Mouse (Mus musculus): ENCODE data around the gene Cyb5d1. TPM values are rescaled to one million over a fixed set of nuclear protein-coding genes. Genes with fewer than 3 reads are reported as not detected.

Cyb5d1 gene
- polyA plus RNA-seq, 1 experiment from 2014 or later: 30.2 TPM

DNA sequence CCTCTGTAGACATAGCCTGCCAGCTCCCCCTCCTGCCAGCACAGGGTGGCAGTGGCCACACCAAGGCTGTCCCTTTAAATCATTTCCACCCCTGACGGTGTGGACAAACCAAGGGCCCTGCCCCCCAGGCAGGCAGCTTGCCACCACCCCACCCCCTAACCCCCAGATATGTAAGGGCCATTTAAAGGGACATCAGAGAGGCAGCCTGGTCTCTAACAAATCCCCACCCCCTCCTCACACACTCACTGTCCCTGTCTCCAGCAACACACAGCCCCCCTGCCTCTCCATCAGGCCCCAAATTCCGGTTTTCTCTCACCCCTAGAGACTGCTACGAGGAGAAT, 19.9 kb upstream of the Cyb5d1 start:
- H3K36me3 ChIP-seq: peaks cover 7% of the 10 kb centered on the region; the same call in 1 of the 2 replicates
- peak overlapping the region; percentile 62 for H3K4me3 ChIP-seq
- H3K9me3 ChIP-seq: no peaks in the 10 kb centered on the region
- H3K27me3 ChIP-seq: no peaks in the 10 kb centered on the region
- H3K9ac ChIP-seq: peak overlapping the region; percentile 76
- no peak for ATAC-seq (ENCODE audit: insufficient number of reproducible peaks, low FRiP score, low TSS enrichment, low read depth)
- H3K27ac ChIP-seq: peak overlapping the region; percentile 98
- peak overlapping the region; percentile 94 for H3K4me2 ChIP-seq
- WGBS: 0% methylated on average over 3 of the region's 3 CpGs
- H3K4me1 ChIP-seq: peaks cover 69% of the 10 kb centered on the region

GRCm38 (mm10) chr11:69414421-69415326, 19.2 kb upstream of the Cyb5d1 start:
- peak overlapping the region; percentile 62 for H3K4me3 ChIP-seq
- peaks cover 69% of the 10 kb centered on the region for H3K4me1 ChIP-seq
- ATAC-seq (ENCODE audit: insufficient number of reproducible peaks, low FRiP score, low TSS enrichment, low read depth): no peak
- peak overlapping the region; percentile 76 for H3K9ac ChIP-seq
- H3K27me3 ChIP-seq: no peaks in the 10 kb centered on the region
- WGBS: 6% methylated on average over 4 of the region's 4 CpGs
- peak overlapping the region; percentile 98 for H3K27ac ChIP-seq
- H3K4me2 ChIP-seq: peak overlapping the region; percentile 94
- peaks cover 7% of the 10 kb centered on the region; the same call in 1 of the 2 replicates for H3K36me3 ChIP-seq
- H3K9me3 ChIP-seq: no peaks in the 10 kb centered on the region

DNA sequence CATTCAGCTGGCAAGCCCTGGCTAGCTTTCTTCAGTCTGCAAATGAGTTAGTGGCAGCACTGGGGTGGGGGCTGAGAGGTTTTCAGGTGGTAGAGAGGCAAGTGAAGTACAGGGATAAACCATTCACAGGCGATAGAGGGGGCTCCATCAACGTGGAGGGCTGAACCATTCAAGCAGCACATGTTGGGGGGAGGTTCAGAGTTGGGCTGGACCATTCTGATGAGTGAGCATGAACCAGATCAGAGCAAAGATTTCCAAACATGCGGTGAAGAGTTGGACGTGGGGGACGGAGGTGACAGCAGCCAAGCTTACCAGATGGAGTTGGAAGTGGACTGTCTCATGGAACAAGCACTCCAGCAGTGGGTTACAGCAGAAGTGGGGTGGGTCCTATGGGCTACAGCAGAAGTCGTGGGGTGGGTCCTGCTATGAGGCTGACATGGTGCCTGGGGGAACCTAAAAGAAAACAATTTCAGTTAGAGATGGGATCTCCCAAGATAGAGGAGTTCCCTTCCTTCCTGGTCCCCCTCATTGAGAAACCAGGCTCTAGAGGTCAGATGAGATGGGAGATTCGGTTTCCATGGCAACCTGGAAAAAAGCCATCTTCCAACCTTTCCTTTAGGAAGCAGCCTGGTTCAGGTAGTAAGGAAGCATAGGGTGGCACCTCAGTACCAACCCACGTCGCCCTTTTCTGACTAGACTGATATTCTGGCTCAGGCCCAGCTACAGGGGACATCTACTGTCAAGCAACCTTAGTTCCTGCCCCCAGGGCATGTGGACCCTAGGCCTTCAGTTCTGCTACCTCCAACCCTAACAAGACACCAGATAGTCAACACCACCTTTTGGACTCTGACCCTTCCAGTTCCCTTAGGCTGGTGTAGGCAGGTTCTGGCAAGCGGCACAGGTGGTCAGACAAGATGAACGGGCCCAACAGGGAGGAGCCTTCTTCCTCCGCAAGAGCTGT, 18.1 kb upstream of the Cyb5d1 start, which contains the start of gene Kdm6b:
Gene Kdm6b, minus strand, starts transcription at position 455 of the 961 bp plus-strand sequence.
- H3K4me2 ChIP-seq: peak within 1 kb of the TSS; percentile 94
- H3K27me3 ChIP-seq: no peaks in the 10 kb centered on the region
- peak within 1 kb of the TSS; percentile 98 for H3K27ac ChIP-seq
- peaks cover 69% of the 10 kb centered on the region for H3K4me1 ChIP-seq
- H3K36me3 ChIP-seq: peaks cover 7% of the 10 kb centered on the region; the same call in 1 of the 2 replicates
- H3K9ac ChIP-seq: peak within 1 kb of the TSS; percentile 23; the same call in 1 of the 2 replicates
- peak within 1 kb of the TSS; percentile 62 for H3K4me3 ChIP-seq
- WGBS: 24% methylated on average over 12 of the region's 12 CpGs
- no peaks in the 10 kb centered on the region for H3K9me3 ChIP-seq
- no peak for ATAC-seq (ENCODE audit: insufficient number of reproducible peaks, low FRiP score, low TSS enrichment, low read depth)

DNA sequence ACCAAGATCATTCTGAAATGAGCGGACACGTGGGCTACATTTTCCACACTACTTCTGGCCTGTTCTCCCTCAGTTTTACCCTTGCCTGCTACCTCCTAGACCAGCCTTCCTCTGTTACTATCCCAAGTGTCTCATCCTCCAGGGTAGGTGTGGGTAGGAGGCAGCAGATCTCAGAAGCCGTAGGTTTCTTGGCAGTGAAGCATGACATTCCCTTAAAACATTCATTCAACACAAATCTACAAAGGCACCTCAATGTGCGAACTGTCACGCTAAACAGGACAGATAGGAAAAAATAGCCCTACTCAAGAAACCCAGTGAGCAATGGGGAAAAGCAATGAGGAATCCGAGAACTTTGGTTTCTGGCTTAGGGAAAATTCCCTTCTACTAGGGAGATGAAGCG, 17.1 kb upstream of the Cyb5d1 start:
- H3K9ac ChIP-seq: no peak overlapping the region
- ATAC-seq (ENCODE audit: insufficient number of reproducible peaks, low FRiP score, low TSS enrichment, low read depth): no peak

DNA sequence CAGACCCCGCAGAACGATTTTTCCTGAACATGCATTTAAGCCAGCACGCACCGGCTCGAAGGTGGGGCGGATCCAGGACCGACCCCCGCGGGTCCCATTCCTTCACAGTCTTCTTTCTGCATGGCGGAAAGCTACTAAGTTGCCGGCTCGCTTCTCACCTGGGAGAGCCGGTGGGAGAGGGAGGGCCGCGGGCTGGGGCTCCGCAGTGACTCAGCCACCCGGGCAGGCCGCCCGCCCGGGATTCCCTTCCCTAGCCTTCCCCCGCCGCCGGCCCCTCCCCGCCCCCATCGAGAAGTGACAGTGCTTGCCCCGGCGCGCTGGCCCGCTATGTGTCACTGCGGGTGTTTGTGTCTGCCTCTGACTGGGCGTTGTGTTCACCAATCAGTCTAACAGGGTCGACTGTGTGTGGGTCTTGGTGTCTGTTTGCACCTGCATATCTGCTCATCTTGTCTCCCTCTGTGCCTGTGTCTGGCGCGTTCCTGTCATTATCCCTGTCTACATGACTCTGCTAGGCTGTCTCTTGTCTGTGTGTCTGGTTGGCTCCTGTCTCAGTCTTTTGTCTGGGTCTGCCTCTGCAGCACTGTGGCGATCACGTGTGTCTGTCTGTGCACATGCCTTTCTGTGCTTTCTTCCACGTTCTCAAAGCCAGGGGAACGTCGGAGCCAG, 16.2 kb upstream of the Cyb5d1 start:
- no peaks in the 10 kb centered on the region for H3K27me3 ChIP-seq
- H3K4me3 ChIP-seq: peak overlapping the region; percentile 62
- ATAC-seq (ENCODE audit: insufficient number of reproducible peaks, low FRiP score, low TSS enrichment, low read depth): no peak
- peak overlapping the region; percentile 98 for H3K27ac ChIP-seq
- H3K9ac ChIP-seq: peak overlapping the region; percentile 39
- 1% methylated on average over 35 of the region's 39 CpGs for WGBS
- H3K36me3 ChIP-seq: peaks cover 23% of the 10 kb centered on the region
- no peaks in the 10 kb centered on the region for H3K9me3 ChIP-seq
- peaks cover 66% of the 10 kb centered on the region for H3K4me1 ChIP-seq
- H3K4me2 ChIP-seq: peak overlapping the region; percentile 94

More for the DNA sequence above, 17.1 kb upstream of the Cyb5d1 start:
- Histone ChIP-seq H3K36me3 (peaks cover 14% of the 10 kb centered on the region), H3K9me3 (no peaks in the 10 kb centered on the region), H3K27me3 (no peaks in the 10 kb centered on the region), H3K4me3 (peak overlapping the region; percentile 62), H3K27ac (peak overlapping the region; percentile 98), H3K4me2 (peak overlapping the region; percentile 94), H3K4me1 (peaks cover 74% of the 10 kb centered on the region)
- WGBS: 51% methylated on average over 7 of the region's 7 CpGs

GRCm38 (mm10) chr11:69411073-69411535, 15.7 kb upstream of the Cyb5d1 start:
- Histone ChIP-seq H3K4me2 (peak overlapping the region; percentile 94), H3K36me3 (peaks cover 28% of the 10 kb centered on the region), H3K27me3 (no peaks in the 10 kb centered on the region), H3K4me3 (peak overlapping the region; percentile 62), H3K9me3 (no peaks in the 10 kb centered on the region), H3K27ac (peak overlapping the region; percentile 98), H3K4me1 (peaks cover 66% of the 10 kb centered on the region), H3K9ac (peak overlapping the region; percentile 68)
- WGBS: 0% methylated on average over 26 of the region's 26 CpGs
- peak; percentile 55 for ATAC-seq (ENCODE audit: insufficient number of reproducible peaks, low FRiP score, low TSS enrichment, low read depth)

DNA sequence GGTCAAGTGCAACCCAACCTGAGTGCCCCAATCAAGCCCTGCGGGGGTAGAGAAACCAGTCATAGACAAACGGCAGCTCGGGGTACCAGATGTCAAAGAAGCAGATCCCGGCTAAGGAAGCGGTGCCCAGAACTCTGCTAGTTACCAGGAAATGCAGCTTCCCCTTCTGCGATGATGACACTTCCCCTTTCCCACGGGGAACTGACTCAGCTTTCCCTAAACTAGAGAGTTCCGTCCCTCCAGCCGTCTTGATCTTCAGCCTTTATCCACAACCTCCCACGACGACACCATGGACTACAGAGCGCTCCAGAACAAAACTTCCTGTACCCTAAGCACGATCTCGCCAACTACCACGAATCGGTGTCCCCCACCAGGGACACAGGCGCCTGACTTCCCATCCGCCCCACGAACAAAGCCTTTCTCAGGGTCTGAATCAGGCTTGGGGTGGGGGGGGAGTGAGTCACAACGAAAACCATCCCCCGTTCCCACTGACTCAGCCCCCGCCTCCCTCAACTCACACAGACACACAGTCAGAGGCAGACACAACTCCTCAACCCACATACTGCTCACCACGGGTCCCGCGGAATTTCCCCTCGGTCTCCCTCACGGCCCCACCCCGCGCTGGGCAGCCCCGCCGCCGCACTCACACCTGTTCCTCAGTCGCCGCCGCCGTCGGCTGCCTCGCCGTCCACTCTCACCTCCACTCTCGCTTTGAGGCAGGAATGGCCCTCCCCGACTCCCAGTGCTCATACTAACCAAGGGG, 15.1 kb upstream of the Cyb5d1 start:
- no peaks in the 10 kb centered on the region for H3K9me3 ChIP-seq
- WGBS: under 1% methylated on average over 41 of the region's 41 CpGs
- ATAC-seq (ENCODE audit: insufficient number of reproducible peaks, low FRiP score, low TSS enrichment, low read depth): peak; percentile 17; the same call in 1 of the 2 replicates
- H3K27ac ChIP-seq: peak overlapping the region; percentile 98
- peaks cover 66% of the 10 kb centered on the region for H3K4me1 ChIP-seq
- H3K27me3 ChIP-seq: no peaks in the 10 kb centered on the region
- peak overlapping the region; percentile 62 for H3K4me3 ChIP-seq
- peaks cover 34% of the 10 kb centered on the region for H3K36me3 ChIP-seq
- peak overlapping the region; percentile 68 for H3K9ac ChIP-seq
- peak overlapping the region; percentile 94 for H3K4me2 ChIP-seq

- H3K27me3 ChIP-seq: no peaks in the 10 kb centered on the region
- no peak for ATAC-seq (ENCODE audit: insufficient number of reproducible peaks, low FRiP score, low TSS enrichment, low read depth)
- no peaks in the 10 kb centered on the region for H3K9me3 ChIP-seq
- peaks cover 62% of the 10 kb centered on the region for H3K4me1 ChIP-seq
- H3K27ac ChIP-seq: peak overlapping the region; percentile 98
- WGBS: under 1% methylated on average over 18 of the region's 18 CpGs
- H3K36me3 ChIP-seq: peaks cover 40% of the 10 kb centered on the region
- peak overlapping the region; percentile 62 for H3K4me3 ChIP-seq
- peak overlapping the region; percentile 68 for H3K9ac ChIP-seq
- H3K4me2 ChIP-seq: peak overlapping the region; percentile 94
Measured at GRCm38 (mm10) chr11:69410045-69410309, 14.5 kb upstream of the Cyb5d1 start.

- peak; percentile 53 for ATAC-seq (ENCODE audit: insufficient number of reproducible peaks, low FRiP score, low TSS enrichment, low read depth)
- H3K4me1 ChIP-seq: peaks cover 58% of the 10 kb centered on the region
- WGBS: under 1% methylated on average over 37 of the region's 46 CpGs
Measured at GRCm38 (mm10) chr11:69409378-69410044, 14.1 kb upstream of the Cyb5d1 start.

DNA sequence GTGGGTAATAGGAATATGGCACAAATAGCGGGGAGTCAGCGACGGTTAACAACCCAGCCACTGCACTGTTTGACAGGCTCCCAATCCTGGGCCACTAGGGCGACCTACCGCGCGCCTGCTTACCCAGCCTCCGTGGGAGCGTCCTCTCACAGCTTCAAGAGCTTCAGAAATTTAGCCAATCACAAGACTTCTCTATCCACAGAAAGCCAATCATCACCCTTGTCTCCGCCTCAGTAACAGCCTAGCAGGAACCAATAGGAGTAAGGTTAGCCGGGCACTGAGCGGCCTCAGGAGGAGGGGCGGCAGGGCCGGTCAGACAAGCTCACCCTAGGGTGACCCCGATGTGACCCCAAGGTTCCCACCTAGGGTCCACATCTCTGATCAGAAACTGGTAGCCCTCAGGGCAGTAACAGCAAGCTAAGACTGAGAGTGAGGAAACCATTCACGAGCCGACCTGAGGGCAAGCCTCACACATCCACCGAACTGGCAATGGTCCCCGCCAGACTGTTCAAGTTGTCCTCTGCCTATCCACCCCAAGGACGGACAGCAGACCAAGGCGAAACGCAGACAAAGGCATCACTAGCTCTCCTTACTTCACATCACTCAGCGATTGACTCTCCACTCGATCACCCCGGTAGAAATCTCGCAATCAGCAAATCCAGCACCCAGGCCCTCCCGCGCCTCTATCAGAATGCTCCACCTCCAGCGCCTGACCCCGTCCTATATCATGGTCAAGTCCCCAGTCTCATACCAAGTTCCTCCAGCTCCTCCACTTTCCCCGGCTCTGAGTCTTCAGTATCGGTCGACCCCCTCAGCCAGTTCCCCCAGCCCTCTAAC, 13.3 kb upstream of the Cyb5d1 start:
- H3K9ac ChIP-seq: peak overlapping the region; percentile 68
- no peaks in the 10 kb centered on the region for H3K27me3 ChIP-seq
- peak overlapping the region; percentile 62 for H3K4me3 ChIP-seq
- H3K4me1 ChIP-seq: peaks cover 50% of the 10 kb centered on the region
- H3K9me3 ChIP-seq: no peaks in the 10 kb centered on the region
- peak overlapping the region; percentile 98 for H3K27ac ChIP-seq
- H3K36me3 ChIP-seq: peaks cover 52% of the 10 kb centered on the region
- WGBS: under 1% methylated on average over 33 of the region's 33 CpGs
- H3K4me2 ChIP-seq: peak overlapping the region; percentile 94
- ATAC-seq (ENCODE audit: insufficient number of reproducible peaks, low FRiP score, low TSS enrichment, low read depth): peak; percentile 57

More at GRCm38 (mm10) chr11:69409378-69410044, 14.1 kb upstream of the Cyb5d1 start:
- H3K36me3 ChIP-seq: peaks cover 44% of the 10 kb centered on the region
- no peaks in the 10 kb centered on the region for H3K27me3 ChIP-seq
- peak overlapping the region; percentile 68 for H3K9ac ChIP-seq
- H3K27ac ChIP-seq: peak overlapping the region; percentile 98
- peak overlapping the region; percentile 62 for H3K4me3 ChIP-seq
- H3K4me2 ChIP-seq: peak overlapping the region; percentile 94
- no peaks in the 10 kb centered on the region for H3K9me3 ChIP-seq

Measured in limb, embryonic 15.5 days (tissue).